Mouse (Mus musculus) thymus, adult 2 months (tissue): ENCODE data around the gene Stk4. TPM values are rescaled to one million over a fixed set of nuclear protein-coding genes. Genes with fewer than 3 reads are reported as not detected.
A peak's percentile ranks its signal among the peaks of the same experiment; 100 is the strongest.

ENCODE experiments used
- DNase-seq: peaks from one replicate; pipeline ENCODE4 v3.0.0; 2021
- H3K27ac ChIP-seq: fragments of 200-500 bp; 2 replicates; pipeline ENCODE4 v1.5.1; 2012; ENCODE audit warnings: low read length, control low read depth; ENCODE audit not compliant: control insufficient read depth, insufficient read depth
- H3K27me3 ChIP-seq: fragments of 200-500 bp; 2 replicates; pipeline ENCODE4 v1.6.1; 2012; ENCODE audit warnings: mild to moderate bottlenecking, low read length, moderate library complexity, mixed read lengths; ENCODE audit not compliant: control insufficient read depth, insufficient read depth
- H3K36me3 ChIP-seq: fragments of 200-500 bp; 2 replicates; pipeline ENCODE4 v1.6.1; 2012; ENCODE audit warnings: mild to moderate bottlenecking, low read length, moderate library complexity; ENCODE audit not compliant: control insufficient read depth, insufficient read depth
- H3K4me1 ChIP-seq: fragments of 200-500 bp; replicated peaks from 2 replicates; pipeline ENCODE4 v1.6.1; 2012; ENCODE audit warnings: low read length; ENCODE audit not compliant: control insufficient read depth, insufficient read depth
- H3K4me3 ChIP-seq: fragments of 200-500 bp; 2 replicates; pipeline ENCODE4 v1.5.1; 2012; ENCODE audit warnings: mild to moderate bottlenecking, low read length, control low read depth, moderate library complexity; ENCODE audit not compliant: control insufficient read depth, insufficient read depth
- CTCF ChIP-seq: fragments of 200-500 bp; IDR thresholded peaks from 2 replicates; pipeline ENCODE4 v1.5.1; 2012; ENCODE audit warnings: mild to moderate bottlenecking, control low read depth, low read length, moderate library complexity, borderline replicate concordance; ENCODE audit not compliant: control insufficient read depth, poor library complexity, insufficient read depth; ENCODE audit errors: extremely low read depth
- POLR2A ChIP-seq: fragments of 200-500 bp; IDR thresholded peaks from 2 replicates; pipeline ENCODE4 v1.6.1; 2012; ENCODE audit warnings: mild to moderate bottlenecking, low read length, control low read depth, moderate library complexity; ENCODE audit not compliant: control insufficient read depth, poor library complexity, insufficient read depth; ENCODE audit errors: extremely low read depth
- WGBS: fragments of 180-500 bp; shearing (Covaris S2); methylation state at CpG from one replicate; pipeline ENCODE4 v1.1.7; 2018; 5-methylcytosine and 5-hydroxymethylcytosine counted together
- polyA plus RNA-seq: library from polyadenylated mRNA; depleted of rRNA; stranded (reverse); fragments of >200 nt; gene quantifications from 2 replicates; pipeline ENCODE4 v1.2.3, GENCODE M21; 2012

The Stk4 gene
- polyA plus RNA-seq, 1 experiment = 90.1 TPM

- peaks cover 13% of the 10 kb centered on the region for H3K4me1 ChIP-seq
- TF ChIP-seq POLR2A = 0 out of 2 replicates have a peak, but pooled peaks have one; percentile 25
- no peak for TF ChIP-seq CTCF
- DNase-seq = peak; percentile 54
- peak overlapping the region; percentile 98 for H3K27ac ChIP-seq
- peak overlapping the region; percentile 92 for H3K4me3 ChIP-seq
- H3K36me3 ChIP-seq = peaks cover 3% of the 10 kb centered on the region
- H3K27me3 ChIP-seq = no peaks in the 10 kb centered on the region
- WGBS = 1% methylated on average over 5 of the region's 5 CpGs
Observed at GRCm38 (mm10) chr2:164075088-164075487, 5.0 kb downstream of the Stk4 start.

- peaks cover 20% of the 10 kb centered on the region for H3K36me3 ChIP-seq
- TF ChIP-seq CTCF (no peak), POLR2A (no peak)
- WGBS = 62% methylated on average over 8 of the region's 8 CpGs
- H3K27ac ChIP-seq = peak overlapping the region; percentile 72
- no peak for DNase-seq
- peaks cover 25% of the 10 kb centered on the region for H3K4me1 ChIP-seq
- H3K4me3 ChIP-seq = no peak overlapping the region
- no peaks in the 10 kb centered on the region for H3K27me3 ChIP-seq
Observed at GRCm38 (mm10) chr2:164076874-164077425, 6.8 kb downstream of the Stk4 start.

GRCm38 (mm10) chr2:164077875-164078274, 7.8 kb downstream of the Stk4 start:
- WGBS = 12% methylated on average over 5 of the region's 5 CpGs
- Histone ChIP-seq H3K27me3 (no peaks in the 10 kb centered on the region), H3K36me3 (peaks cover 29% of the 10 kb centered on the region), H3K4me3 (no peak overlapping the region), H3K4me1 (peaks cover 33% of the 10 kb centered on the region), H3K27ac (peak overlapping the region; percentile 72; the same call in 1 of the 2 replicates)
- no peak for DNase-seq
- TF ChIP-seq POLR2A = no peak
- no peak for TF ChIP-seq CTCF

GRCm38 (mm10) chr2:164079488-164079887, 9.4 kb downstream of the Stk4 start:
- no peak overlapping the region; the same call in 1 of the 2 replicates for H3K27ac ChIP-seq
- DNase-seq = peak; percentile 78
- peaks cover 40% of the 10 kb centered on the region for H3K4me1 ChIP-seq
- no peaks in the 10 kb centered on the region for H3K27me3 ChIP-seq
- H3K4me3 ChIP-seq = no peak overlapping the region
- peaks cover 37% of the 10 kb centered on the region for H3K36me3 ChIP-seq
- TF ChIP-seq POLR2A = no peak
- no peak for TF ChIP-seq CTCF
- WGBS = 3% methylated on average over 6 of the region's 6 CpGs

- WGBS = 10% methylated on average over 10 of the region's 10 CpGs
- H3K27me3 ChIP-seq = no peaks in the 10 kb centered on the region
- TF ChIP-seq POLR2A (no peak), CTCF (no peak)
- peaks cover 47% of the 10 kb centered on the region for H3K4me1 ChIP-seq
- H3K36me3 ChIP-seq = peaks cover 51% of the 10 kb centered on the region
- H3K27ac ChIP-seq = peak overlapping the region; percentile 100
- peak; percentile 58 for DNase-seq
- H3K4me3 ChIP-seq = no peak overlapping the region
Observed at GRCm38 (mm10) chr2:164081577-164081976, 11.5 kb downstream of the Stk4 start.

DNA sequence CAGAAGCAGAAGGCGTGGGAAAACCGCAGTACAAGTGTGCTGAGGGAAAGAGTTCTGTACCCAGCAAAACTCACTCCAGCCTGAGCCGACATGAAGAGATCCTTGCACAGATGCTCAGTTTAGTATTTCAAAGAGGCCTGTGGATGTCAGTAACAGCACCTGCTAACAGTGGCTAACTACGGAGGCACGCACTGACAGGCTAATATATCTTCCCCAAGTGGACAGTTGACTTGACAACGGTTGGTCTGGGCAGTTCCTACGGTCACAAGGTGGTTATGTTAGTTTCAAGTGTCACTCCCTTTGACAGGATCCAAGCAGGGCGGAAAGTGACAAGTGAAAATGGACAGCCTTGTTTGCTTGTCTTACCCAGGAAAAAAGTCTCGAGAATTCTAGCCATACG, 12.1 kb downstream of the Stk4 start:
- H3K4me3 ChIP-seq = no peak overlapping the region

More for the DNA sequence above, 12.1 kb downstream of the Stk4 start:
- TF ChIP-seq CTCF = no peak
- TF ChIP-seq POLR2A = no peak
- 48% methylated on average over 10 of the region's 10 CpGs for WGBS
- Histone ChIP-seq H3K36me3 (peaks cover 57% of the 10 kb centered on the region), H3K4me1 (peaks cover 46% of the 10 kb centered on the region), H3K27ac (peak overlapping the region; percentile 100), H3K27me3 (no peaks in the 10 kb centered on the region)
- no peak for DNase-seq
